In the genomic region with DNA sequence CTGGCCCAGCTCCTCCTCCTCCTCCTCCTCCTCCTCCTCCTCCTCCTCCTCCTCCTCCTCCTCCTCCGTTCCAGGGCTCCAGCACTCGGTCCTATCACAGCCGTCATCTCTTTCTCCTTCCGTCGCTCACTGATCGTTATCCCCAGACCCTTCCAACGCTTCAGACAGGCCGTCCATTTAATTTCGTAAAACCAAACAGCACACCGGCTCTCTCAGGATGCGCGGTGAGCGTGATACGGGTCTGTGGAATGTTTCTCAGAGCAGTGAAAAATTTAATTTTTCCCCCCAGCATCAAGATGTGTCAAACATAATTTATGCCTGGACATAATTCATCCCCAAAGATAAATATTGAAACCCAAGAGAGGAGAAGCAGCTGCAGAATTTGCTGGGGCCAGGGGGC, we compare ENCODE assay signal across 16 mouse cellular contexts.
DNase-seq lines count a peak whose midpoint lies in the region; ATAC-seq and TF ChIP-seq lines count a peak whose summit lies in the region.
"Had no signal": no experiment of that assay in that cellular context is flagged by ENCODE, and none has a peak within 500 bp of the region (broad histone marks: within the 10 kb centered on the region; RNA-seq: fewer than 3 reads in every experiment).

No protein-coding gene starts in this region.

- H3K4me2 ChIP-seq in neural tube, embryonic 12.5 days (replicated peaks), result peak overlapping the region; percentile 30; the same call in 1 of the 2 replicates
- H3K4me2 ChIP-seq in forebrain, embryonic 16.5 days (ENCODE audit: low read length), result peak overlapping the region; percentile 42
- H3K4me2 ChIP-seq: liver, embryonic 15.5 days had no signal

- intact Hi-C loops in heart, adult 2 months (cut with DNase I), result no loop called here

- no peak overlapping the region for H3K9ac ChIP-seq in neural tube, embryonic 12.5 days
- H3K9ac ChIP-seq in forebrain, embryonic 16.5 days (replicated peaks; ENCODE audit: low read depth, low read length), result no peak overlapping the region
- H3K9ac ChIP-seq in heart, adult 2 months (ENCODE audit: low read depth, low read length), result no peak overlapping the region
- H3K9ac ChIP-seq: liver, embryonic 15.5 days had no signal

- no peak for TF ChIP-seq EP300 in heart, adult 2 months (IDR thresholded peaks at IDR 0.05; ENCODE audit: insufficient read depth, low read depth, low read length)

- TF ChIP-seq POLR2A in heart, adult 2 months (IDR thresholded peaks at IDR 0.05; ENCODE audit: insufficient read depth, low read depth, low read length), result no peak

- no peaks in the 10 kb centered on the region for H3K9me3 ChIP-seq in neural tube, embryonic 12.5 days
- H3K9me3 ChIP-seq in forebrain, embryonic 16.5 days (ENCODE audit: control insufficient read depth, low read length), result no peaks in the 10 kb centered on the region
- H3K9me3 ChIP-seq: liver, embryonic 15.5 days had no signal

- no peak for ATAC-seq in neural tube, embryonic 12.5 days (ENCODE audit: low FRiP score, low read depth)
- no peak for ATAC-seq in forebrain, embryonic 16.5 days
- ATAC-seq in megakaryocyte-erythroid progenitor cell, adult 5-6 weeks (replicated peaks; ENCODE audit: low FRiP score, low TSS enrichment, poor library complexity, severe bottlenecking), result no peak

- 57% methylated on average over 10 of the region's 14 CpGs for WGBS in neural tube, embryonic 12.5 days
- WGBS in forebrain, embryonic 16.5 days, result 12% methylated on average over 12 of the region's 14 CpGs
- WGBS in heart, adult 2 months, result 85% methylated on average over 12 of the region's 14 CpGs

- H3K4me1 ChIP-seq in neural tube, embryonic 12.5 days, result peaks cover 25% of the 10 kb centered on the region
- H3K4me1 ChIP-seq in forebrain, embryonic 16.5 days (replicated peaks; ENCODE audit: control insufficient read depth, insufficient read depth, low read length), result peaks cover 8% of the 10 kb centered on the region
- no peaks in the 10 kb centered on the region for H3K4me1 ChIP-seq in heart, adult 2 months (ENCODE audit: control insufficient read depth, insufficient read depth, low read length)
- H3K4me1 ChIP-seq: liver, embryonic 15.5 days had no signal

- no peaks in the 10 kb centered on the region for H3K79me2 ChIP-seq in heart, adult 2 months (replicated peaks; ENCODE audit: control insufficient read depth, insufficient read depth, low read length)

- H3K27me3 ChIP-seq in neural tube, embryonic 12.5 days (replicated peaks), result no peaks in the 10 kb centered on the region
- no peaks in the 10 kb centered on the region for H3K27me3 ChIP-seq in forebrain, embryonic 16.5 days (replicated peaks; ENCODE audit: control insufficient read depth, insufficient read depth, low read length)
- no peaks in the 10 kb centered on the region for H3K27me3 ChIP-seq in heart, adult 2 months (ENCODE audit: control insufficient read depth, insufficient read depth, low read length)
- H3K27me3 ChIP-seq: liver, embryonic 15.5 days had no signal

- no peak overlapping the region for H3K4me3 ChIP-seq in neural tube, embryonic 12.5 days
- H3K4me3 ChIP-seq in forebrain, embryonic 16.5 days (replicated peaks; ENCODE audit: low read length), result no peak overlapping the region
- H3K4me3 ChIP-seq in heart, adult 2 months, result no peak overlapping the region
- H3K4me3 ChIP-seq: layer of hippocampus, adult 2 months; liver, embryonic 15.5 days had no signal

- DNase-seq in neural tube, embryonic 10.5 days (ENCODE audit: extremely low spot score, low spot score), result no peak
- DNase-seq in mesoderm, embryonic 11.5 days (ENCODE audit: low read depth, low spot score), result peak; percentile 42
- no peak for DNase-seq in heart, adult 2 months
- DNase-seq in right cerebral cortex, postnatal 14 days, result no peak
- no peak for DNase-seq in lung, postnatal 14 days
- DNase-seq: cerebellum, adult 8-10 months; heart, postnatal 36 days; kidney, adult 9 months; right cerebral cortex, adult 18-20 months; thymus, postnatal 25 days had no signal

- no peak for TF ChIP-seq CTCF in heart, adult 2 months (IDR thresholded peaks at IDR 0.05)

- no peak overlapping the region for H3K27ac ChIP-seq in neural tube, embryonic 12.5 days
- no peak overlapping the region for H3K27ac ChIP-seq in forebrain, embryonic 16.5 days (ENCODE audit: low read length)
- no peak overlapping the region for H3K27ac ChIP-seq in heart, adult 2 months
- H3K27ac ChIP-seq: layer of hippocampus, adult 2 months; liver, embryonic 15.5 days; macrophage had no signal

- H3K36me3 ChIP-seq in neural tube, embryonic 12.5 days, result no peaks in the 10 kb centered on the region
- H3K36me3 ChIP-seq in forebrain, embryonic 16.5 days (ENCODE audit: control insufficient read depth, insufficient read depth), result no peaks in the 10 kb centered on the region
- no peaks in the 10 kb centered on the region for H3K36me3 ChIP-seq in heart, adult 2 months (ENCODE audit: control insufficient read depth, insufficient read depth, low read length)
- H3K36me3 ChIP-seq: liver, embryonic 15.5 days had no signal
